Mouse (Mus musculus): ENCODE measurements around the gene Atp2a1.
A peak's percentile ranks its signal among the peaks of the same experiment; 100 is the strongest.
"Not testable (repeated sequence)": the region's sequence is repeated elsewhere in the genome, so short reads cannot be mapped to it uniquely, and the experiment has no call there.

Gene Atp2a1

GRCm38 (mm10) chr7:126463004-126463403 is at the start of gene Atp2a1:
Atp2a1 (minus strand) TSS chr7:126463108.
- no peak for DNase-seq

DNA sequence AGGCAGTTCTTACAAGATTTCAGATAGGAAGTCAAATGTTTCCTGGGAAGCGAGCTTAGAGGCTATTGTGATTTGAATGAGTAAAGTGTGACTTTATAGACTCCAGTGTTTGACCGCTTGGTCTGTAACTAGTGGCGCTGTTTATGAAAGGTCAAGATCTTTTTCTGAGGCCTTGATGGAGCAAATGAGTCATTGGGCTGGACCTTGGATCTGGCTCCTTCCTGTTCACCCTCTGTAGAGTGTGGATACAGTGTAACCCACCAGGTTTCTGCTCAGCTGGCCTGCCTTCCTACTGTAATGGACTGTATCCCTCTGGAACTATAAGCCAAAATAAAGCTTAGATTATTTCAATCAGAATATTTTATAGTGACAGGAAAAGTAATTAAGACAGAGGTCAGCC is 48.4 kb upstream of the Atp2a1 start:
- no peak for DNase-seq

DNA sequence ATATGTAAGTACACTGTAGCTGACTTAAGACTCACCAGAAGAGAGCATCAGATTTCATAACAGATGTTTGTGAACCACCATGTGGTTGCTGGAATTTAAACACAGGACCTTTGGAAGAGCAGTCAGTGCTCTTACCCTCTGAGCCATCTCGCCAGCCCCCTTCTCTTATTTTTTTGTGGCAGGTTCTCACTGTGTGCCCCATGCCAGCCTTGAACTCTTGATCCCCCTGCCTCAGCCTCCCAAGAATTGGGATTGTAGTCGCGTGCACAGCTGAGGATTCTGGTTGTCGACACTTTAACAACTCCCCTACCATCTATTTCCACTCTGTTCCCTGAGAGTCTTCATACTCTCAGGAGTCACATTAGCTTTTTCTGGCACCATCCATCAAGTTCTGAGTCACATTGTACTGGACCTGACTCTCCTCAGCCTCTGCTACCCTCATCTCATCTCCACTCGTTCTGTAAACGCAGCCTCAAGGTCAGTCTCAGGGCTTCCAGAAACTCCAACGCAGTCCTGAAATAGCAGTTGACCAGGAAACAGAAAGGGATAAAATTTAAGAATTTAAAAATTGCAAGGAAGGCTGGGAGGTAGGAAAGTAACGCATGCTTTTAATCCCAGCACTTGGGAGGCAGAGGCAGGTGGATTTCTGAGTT is 44.3 kb upstream of the Atp2a1 start:
- DNase-seq: no peak

- DNase-seq: no peak
Observed at GRCm38 (mm10) chr7:126504913-126505312, 42.0 kb upstream of the Atp2a1 start.

DNA sequence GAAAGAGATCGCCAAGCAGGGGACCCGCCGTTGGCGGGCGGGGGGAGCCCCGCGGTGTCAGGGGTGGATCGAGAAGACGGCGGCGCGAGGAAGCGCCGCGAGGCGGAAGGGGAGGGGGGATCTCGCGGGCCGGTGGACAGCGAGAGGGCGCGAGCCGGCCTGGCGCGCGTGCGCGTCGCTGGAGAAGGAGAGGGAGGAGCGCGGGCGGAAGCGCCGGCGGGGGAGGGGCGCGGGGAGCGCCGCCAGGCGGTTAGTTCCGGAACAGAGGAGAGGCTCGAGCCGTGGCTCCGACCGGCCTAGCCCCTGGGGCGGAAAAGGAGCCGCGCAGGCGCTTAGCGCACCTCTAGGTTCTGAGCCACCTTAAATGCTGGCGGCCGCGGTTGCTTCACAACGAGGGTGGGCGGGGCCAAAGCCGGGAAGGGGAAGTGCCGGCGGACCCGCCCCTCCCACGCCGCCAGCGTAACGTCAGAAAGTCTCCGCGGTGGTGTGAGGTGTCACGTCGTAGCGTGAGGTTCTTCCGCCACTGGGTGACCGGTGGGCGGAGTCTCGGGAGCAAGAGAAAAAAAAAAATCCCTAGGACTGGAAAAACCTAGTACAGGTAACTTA is 40.5 kb upstream of the Atp2a1 start, which contains the start of gene Atxn2l:
Gene Atxn2l (minus strand): TSS at position 165 of the 606 bp plus-strand sequence.
- peak; percentile 99 for DNase-seq

- no peak for DNase-seq
Observed at GRCm38 (mm10) chr7:126502751-126503150, 39.8 kb upstream of the Atp2a1 start.

GRCm38 (mm10) chr7:126502023-126502741 is 39.3 kb upstream of the Atp2a1 start:
- peak; percentile 99 for DNase-seq

DNA sequence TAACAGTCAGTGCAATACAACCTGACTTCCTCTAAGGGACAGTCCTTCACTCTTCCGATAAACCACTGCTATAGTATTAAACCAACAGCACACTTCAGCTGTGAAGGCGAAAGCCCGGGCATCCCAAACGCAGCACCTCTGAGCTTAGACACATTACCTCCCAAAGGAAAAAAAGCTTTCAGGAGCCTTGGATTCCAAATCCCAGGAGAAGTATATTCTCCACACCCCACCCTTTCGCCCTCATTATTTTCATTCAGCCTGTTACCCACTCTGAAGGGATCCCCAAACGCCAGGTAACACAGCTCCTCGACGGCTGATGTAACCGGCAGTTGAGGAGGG is 38.7 kb upstream of the Atp2a1 start:
- no peak for DNase-seq

- DNase-seq: no peak
Observed at GRCm38 (mm10) chr7:126499416-126499815, 36.5 kb upstream of the Atp2a1 start.

GRCm38 (mm10) chr7:126497966-126498365 is 35.1 kb upstream of the Atp2a1 start:
- no peak for DNase-seq

DNA sequence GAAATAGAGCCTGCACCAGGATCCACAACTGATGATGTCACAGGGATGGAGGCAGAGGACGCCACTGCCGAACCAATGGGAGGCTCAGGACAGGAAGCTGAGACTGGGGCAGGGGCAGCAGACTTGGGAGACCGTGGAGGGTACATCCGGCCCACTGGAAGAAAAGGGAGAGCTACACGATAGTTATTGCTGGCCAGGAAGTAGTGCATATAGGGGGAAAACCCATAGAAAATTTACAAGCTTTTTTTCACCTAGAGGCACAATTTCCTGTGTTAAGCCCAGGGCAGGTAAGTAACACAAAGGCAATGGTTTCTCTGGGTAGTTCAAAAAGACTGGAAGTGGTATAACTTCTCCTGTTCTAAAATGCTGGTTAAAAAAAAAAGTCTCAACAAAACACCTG is 33.6 kb upstream of the Atp2a1 start:
- no peak for DNase-seq

DNA sequence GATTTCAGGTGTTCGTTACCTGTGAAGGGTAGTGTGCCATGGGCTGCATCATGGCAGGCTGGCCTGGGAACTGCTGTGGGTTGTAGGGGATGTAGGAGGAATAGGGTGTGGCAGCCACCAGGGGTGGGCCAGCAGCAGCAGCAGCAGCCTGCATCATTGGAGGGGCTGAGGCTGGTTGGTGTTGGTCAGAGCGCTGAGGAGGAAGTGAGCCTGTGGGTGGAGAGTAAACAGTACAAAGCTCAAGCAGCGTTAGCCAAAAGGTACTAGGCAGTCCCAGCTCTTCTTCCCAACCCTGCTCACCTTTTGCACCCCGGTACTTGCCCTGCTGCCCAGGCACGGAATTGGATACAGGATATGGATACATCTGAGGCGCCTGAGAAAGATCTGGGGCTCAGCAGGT is 31.2 kb upstream of the Atp2a1 start:
- no peak for DNase-seq

- no peak for DNase-seq
Observed at GRCm38 (mm10) chr7:126491973-126492372, 29.1 kb upstream of the Atp2a1 start.

DNA sequence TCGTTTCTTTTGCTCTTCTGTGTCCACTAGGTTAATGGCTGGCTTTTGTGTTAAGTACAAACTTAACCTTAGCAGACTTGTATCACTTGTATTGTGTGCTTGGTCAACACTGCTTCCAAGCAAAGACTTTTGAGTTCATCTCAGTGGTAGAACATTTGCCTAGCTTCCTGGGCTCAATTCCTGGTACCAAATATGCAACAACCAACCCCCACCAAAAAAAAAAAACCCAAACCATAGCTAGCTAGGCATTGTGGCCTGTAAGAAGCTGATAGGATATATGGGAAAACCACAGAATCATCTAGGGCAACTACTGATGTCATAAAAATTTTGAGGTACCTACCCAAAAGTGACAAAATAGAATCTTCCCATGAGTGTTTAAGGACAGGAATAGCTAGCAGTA is 28.1 kb upstream of the Atp2a1 start:
- no peak for DNase-seq

DNA sequence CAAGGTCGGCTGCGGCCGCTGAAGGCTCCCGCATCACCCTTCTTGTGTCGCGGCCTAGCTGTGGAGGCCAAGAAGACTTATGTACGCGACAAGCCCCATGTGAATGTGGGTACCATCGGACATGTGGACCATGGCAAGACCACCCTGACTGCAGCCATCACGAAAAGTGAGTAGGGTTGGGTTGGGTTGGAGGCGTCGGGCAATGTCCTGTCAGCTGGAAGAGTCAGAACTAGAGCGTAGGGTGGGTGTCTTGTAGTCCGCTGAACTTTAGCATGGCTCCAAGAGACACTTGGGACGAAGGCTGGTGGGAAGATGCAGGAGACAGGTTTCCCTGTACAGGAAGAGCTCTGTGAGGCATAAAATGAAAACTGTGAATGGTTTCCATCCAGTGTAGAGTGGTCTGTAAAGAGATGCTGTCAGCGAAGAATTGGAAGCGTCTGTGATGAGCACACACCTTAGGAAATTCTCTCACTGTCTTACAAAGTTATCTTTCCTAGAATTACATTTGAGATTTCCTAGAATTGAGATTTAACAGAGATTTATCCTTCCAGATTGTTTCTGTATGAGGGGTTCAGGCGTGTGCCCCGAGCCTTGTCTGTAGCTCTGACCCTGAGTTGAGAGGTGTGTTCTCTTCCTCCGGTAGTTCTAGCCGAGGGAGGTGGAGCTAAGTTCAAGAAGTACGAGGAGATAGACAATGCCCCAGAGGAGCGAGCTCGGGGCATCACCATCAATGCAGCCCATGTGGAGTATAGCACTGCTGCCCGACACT is 24.9 kb upstream of the Atp2a1 start:
- not testable (repeated sequence) for DNase-seq

- peak; percentile 99 for DNase-seq
Observed at GRCm38 (mm10) chr7:126487052-126487483, 24.2 kb upstream of the Atp2a1 start, which contains the start of gene Tufm. Tufm (plus strand) TSS chr7:126487361.

GRCm38 (mm10) chr7:126482392-126482871 is 19.5 kb upstream of the Atp2a1 start:
- DNase-seq: peak; percentile 84

- DNase-seq: peak; percentile 32
Observed at GRCm38 (mm10) chr7:126481699-126482098, 18.8 kb upstream of the Atp2a1 start.

DNA sequence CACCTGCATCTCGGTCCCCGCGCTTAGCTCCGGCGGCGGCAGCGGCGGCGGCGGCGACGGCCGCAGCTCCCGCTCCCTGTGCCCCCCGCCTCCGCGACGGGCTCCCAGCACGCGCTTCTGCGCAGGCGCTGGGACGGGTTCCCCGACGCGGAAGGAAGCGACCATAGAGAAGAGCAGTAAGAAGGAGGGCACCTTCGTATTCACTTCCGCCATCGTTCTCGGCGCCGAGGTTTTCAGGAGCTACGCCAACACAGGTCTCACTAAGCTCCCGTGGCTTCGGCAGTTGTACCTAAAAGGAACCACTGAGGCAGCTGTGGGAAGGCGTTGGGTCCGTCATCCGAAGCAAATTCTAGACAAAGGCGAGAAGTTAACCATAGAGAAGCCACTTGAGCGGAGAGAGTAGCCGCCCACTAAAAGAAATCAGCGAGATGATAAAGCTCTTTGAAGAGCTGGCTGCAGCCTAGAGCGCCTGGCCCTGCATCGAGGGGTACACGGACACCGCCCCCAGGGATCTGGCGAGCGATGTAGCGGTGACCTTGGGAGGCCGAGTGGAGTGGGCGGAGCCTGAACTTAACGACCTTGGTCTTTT is 12.2 kb upstream of the Atp2a1 start, which contains the start of gene Sh2b1:
Gene Sh2b1 (minus strand): TSS at position 432 of the 589 bp plus-strand sequence.
- DNase-seq: peak; percentile 98

GRCm38 (mm10) chr7:126474486-126474955 is 11.6 kb upstream of the Atp2a1 start:
- no peak for DNase-seq

DNA sequence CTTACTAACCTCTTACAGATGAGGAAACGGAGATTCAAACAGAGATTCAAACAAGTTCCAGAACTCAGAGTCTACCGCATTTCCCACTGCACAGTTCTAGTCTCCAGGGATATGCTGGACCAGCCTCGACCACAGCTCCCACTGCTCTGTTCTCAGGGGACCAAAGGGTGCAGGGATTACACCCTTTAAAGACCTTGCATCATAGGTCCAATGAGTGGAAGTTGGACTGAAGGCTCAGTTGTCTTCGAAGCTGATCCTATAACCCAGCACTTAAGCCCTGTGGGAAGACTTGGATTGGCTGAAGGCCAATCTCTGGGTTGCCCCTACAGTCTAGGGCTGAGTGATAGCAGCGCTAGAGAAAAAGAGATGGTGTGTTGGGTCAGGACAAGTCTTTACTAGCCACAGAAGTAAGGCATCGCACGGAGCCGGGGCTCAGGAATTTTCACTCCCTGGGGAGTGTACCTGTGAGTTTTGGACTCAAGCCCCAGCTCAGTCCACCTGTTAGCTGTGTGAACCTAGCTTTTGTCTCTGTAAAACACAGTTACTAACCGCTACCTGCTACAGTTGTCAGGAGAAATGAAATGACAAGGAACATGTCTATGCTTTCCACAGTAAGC is 10.7 kb upstream of the Atp2a1 start:
- peak; percentile 37 for DNase-seq

DNA sequence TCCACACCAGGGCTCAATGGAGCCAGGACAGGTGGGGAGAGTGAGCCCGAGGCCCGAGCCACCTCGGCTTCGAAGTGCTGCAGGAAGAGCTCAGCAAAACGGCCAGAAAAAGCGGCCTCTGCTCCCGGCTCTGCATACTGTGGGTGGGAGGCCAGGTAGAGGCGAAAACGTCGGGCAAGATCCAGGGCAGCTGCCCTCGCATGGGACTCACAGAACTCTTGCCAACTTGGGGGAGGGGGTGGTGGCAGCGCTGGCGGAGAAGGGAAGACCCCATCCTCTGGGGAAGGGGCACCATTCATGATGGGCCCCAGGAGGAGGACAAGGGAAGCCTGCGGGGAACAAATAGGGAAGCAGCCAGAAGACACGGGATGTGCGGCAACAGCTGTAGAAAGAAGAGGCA is 9.8 kb upstream of the Atp2a1 start:
- no peak for DNase-seq
